Mouse (Mus musculus): ENCODE data around the gene Sarm1.

- TF ChIP-seq CTCF (IDR thresholded peaks at IDR 0.05; ENCODE audit: low read depth, low read length): no peak
- TF ChIP-seq POLR2A (IDR thresholded peaks at IDR 0.05; ENCODE audit: borderline replicate concordance, low read depth, low read length): no peak
These were observed 32.4 kb upstream of the Sarm1 start for GRCm38 (mm10) chr11:78530001-78530400.
